Mouse (Mus musculus) olfactory bulb, adult 2 months (tissue): ENCODE data around the gene Prg3.

Source experiments
- CTCF ChIP-seq: fragments of 200-500 bp; IDR thresholded peaks from 2 replicates; pipeline ENCODE4 v1.5.1; 2012; ENCODE audit warnings: low read depth, mild to moderate bottlenecking, low read length, moderate library complexity; ENCODE audit not compliant: insufficient read depth
- POLR2A ChIP-seq: fragments of 200-500 bp; IDR thresholded peaks from 2 replicates; pipeline ENCODE4 v1.6.1; 2012; ENCODE audit warnings: mild to moderate bottlenecking, low read depth, low read length, moderate library complexity; ENCODE audit not compliant: insufficient read depth

- TF ChIP-seq CTCF (no peak), POLR2A (no peak)
These were observed 29.3 kb upstream of the Prg3 start for GRCm38 (mm10) chr2:84958588-84959264.
